Mouse (Mus musculus): ENCODE data around the gene Zcchc18. TPM values are rescaled to one million over a fixed set of nuclear protein-coding genes. Genes with fewer than 3 reads are reported as not detected.
"Not testable (repeated sequence)": the region's sequence is repeated elsewhere in the genome, so short reads cannot be mapped to it uniquely, and the experiment has no call there.

The Zcchc18 gene
- under 1 TPM in 1 of 2 experiments, not detected in 1; 0.10 TPM for total RNA-seq (2021)
- long read RNA-seq, experiment 1: 0 reads
- long read RNA-seq, experiment 2, partial matches to known transcripts: 0 of 2 reads
- long read RNA-seq, experiment 2, other reads (novel, unspliced or antisense): 2 of 2 reads

GRCm38 (mm10) chrX:136992978-136993547 lies at the start of gene Zcchc18:
Gene Zcchc18, plus strand, starts transcription at chrX:136993155.
- intact Hi-C loops (cut with DNase I): no loop called here
- peak; percentile 26 to 40 for DNase-seq

DNA sequence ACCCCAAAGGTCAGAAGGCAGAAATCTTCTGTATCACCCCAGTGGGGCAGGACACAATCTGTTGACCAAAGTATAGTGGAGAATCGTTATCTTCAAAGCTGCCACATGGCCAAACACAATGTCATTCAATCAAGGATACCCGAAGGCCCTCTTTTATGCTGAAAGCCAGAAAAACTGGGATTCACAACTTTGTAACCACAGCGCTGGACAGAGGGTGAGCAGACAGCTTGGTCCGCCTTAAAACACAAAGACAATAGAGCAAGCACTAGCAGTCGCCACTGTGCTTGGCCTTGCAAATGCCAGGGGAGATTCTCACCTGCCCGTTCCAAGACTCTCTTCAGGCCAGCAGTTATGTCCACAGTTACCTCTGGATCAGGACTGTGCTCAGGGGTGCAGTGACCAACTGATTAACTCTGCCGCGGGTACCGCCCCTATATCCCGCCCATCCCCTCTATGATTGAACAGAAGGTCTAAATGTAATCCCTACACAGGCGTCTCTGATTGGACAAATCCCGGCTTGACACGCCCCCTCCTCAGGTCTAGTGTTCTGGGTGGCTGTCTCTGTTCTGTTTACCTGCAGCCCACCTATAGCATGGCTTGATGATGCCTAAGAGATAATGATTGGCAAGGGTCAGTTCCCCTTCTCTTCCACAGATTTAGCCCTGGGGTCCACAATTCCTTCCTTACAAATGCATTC lies 35.2 kb upstream of the Zcchc18 start:
- peak in 1 of 2 experiments; percentile 31 for DNase-seq
- intact Hi-C loops (cut with DNase I): loop anchor here (5.0 kb wide), 1 partner anchor 60 kb away; no protein-coding TSS in a partner anchor

DNA sequence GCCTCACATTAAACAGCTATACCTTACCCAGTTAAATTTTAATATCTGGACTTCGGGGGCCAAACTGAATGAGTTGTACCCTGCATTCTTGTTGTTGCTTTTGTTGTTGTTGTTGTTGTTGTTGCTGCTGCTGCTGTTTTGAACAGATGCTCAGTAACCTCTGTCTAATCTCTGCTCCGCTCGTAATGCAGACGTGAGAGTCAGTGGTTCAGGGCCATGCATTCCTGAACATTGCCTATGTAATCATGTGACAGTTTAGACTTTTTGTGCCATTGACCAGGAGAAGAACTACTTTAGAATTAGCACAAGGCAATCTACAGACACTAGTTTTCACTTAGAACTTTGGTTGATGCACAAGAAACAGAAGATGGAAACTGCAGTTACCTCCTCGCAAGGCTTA lies 34.7 kb upstream of the Zcchc18 start:
- DNase-seq: not testable (repeated sequence)
- intact Hi-C loops (cut with DNase I): loop anchor here (5.0 kb wide), 1 partner anchor 59 kb away; no protein-coding TSS in a partner anchor

DNA sequence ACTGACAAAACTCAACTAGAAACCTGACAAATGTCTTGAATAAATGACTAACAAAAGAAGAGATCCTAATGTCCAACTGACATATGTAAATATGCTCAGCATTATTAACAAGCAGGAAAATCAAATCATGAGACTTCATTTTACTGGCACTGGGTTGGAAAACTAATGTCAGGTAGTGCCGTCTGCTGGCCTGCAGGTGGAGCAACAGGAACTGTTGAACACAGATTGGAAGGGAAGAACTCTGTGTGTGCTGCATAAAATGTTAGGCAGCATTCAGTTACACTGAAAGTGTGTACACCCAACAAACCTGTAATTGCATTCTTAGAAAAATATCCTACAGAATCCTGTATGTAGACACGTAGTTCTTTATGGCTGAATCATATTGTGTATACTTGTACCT lies 33.3 kb upstream of the Zcchc18 start:
- intact Hi-C loops (cut with DNase I): loop anchor here (5.0 kb wide), 1 partner anchor 58 kb away; no protein-coding TSS in a partner anchor
- peak in 1 of 2 experiments; percentile 28 for DNase-seq

DNA sequence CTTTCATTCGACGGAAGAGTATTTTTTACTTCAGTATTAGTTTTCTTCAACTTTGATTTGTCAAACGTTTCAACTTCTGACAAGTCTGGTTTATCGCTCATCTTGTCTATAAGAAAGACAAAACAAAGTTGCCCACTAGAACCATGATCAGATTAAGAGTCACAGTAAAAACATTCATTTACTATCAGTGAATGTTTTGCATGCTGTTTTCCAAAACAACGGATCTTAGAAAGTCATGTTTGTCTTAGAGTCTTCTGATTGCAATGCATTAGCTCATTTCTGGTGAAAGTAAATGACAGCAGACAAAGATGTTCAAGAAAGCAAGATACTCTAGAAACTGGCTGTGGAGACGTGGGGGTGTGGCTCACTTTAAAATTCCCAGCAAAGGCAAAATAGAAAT lies 17.6 kb upstream of the Zcchc18 start, which contains the start of gene Tmsb15b2:
Tmsb15b2 (minus strand) TSS at position 101 of the 400 bp plus-strand sequence.
- intact Hi-C loops (cut with DNase I): loop anchor here (5.0 kb wide), 1 partner anchor 42 kb away; no protein-coding TSS in a partner anchor
- not testable (repeated sequence) for DNase-seq

DNA sequence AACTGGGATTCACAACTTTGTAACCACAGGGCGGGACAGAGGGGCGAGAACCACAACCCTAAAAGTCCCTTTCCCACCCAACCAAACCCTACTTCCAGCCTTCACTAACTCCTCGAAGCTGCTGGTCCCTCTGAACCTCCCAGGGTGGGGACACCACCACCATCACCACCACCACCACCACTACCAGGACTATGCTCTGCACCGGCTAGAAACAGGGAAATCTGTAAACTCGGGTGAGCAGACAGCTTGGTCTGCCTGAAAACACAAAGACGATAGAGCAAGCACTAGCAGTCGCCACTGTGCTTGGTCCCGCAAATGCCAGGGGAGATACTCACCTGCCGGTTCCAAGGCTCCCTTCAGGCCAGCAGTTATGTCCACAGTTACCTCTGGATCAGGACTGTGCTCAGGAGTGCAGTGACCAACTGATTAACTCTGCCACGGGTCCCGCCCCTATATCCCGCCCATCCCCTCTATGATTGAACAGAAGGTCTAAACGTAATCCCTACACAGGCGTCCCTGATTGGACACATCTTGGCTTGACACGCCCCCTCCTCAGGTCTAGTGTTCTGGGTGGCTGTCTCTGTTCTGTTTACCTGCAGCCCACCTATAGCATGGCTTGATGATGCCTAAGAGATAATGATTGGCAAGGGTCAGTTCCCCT lies 16.4 kb upstream of the Zcchc18 start, which contains the start of the genes Tmsb15l and Tmsb15b1:
Tmsb15l (minus strand) TSS at position 446 of the 661 bp plus-strand sequence.
Tmsb15b1 (minus strand) TSS at position 451 of the 661 bp plus-strand sequence.
- intact Hi-C loops (cut with DNase I): loop anchor here (5.0 kb wide), 1 partner anchor 41 kb away; no protein-coding TSS in a partner anchor
- DNase-seq: peak in 1 of 2 experiments; percentile 9

DNA sequence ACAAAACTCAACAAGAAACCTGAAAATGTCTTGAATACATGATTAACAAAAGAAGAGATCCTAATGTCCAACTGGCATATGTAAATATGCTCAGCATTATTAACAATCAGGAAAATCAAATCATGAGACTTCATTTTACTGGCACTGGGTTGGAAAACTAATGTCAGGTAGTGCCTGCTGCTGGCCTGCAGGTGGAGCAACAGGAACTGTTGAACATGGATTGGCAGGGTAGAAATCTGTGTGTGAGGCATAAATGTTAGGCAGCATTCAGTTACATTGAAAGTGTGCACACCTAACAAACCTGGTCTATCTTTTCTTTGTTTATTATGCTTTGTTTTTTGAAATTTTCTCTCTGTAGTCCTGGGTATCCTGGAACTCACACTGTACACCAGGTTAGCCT lies 14.3 kb upstream of the Zcchc18 start:
- no peak for DNase-seq
- intact Hi-C loops (cut with DNase I): loop anchor here (5.0 kb wide), 1 partner anchor 39 kb away; no protein-coding TSS in a partner anchor

DNA sequence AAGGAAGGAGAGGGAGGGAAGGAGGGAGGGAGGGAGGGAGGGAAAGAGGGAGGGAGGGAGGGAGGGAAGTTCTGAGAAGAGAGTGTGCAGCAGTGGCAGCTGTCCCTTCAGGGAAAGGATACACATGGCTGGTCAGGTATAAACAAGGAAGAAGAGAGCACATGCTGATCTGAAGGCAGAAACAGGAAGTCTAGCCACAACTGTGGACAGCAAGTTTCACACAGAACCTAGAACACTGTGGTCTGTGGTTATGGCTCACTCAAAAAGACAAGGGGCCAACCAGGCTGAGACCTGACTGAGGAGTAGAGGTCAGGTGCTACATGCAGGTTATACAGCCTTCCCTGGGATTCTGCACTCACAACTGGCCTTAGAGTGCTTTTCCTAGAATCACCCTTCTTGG lies 6.9 kb upstream of the Zcchc18 start:
- intact Hi-C loops (cut with DNase I): no loop called here
- no peak for DNase-seq

GRCm38 (mm10) chrX:136991274-136991673 lies 1.7 kb upstream of the Zcchc18 start:
- intact Hi-C loops (cut with DNase I): no loop called here
- DNase-seq: no peak

- DNase-seq: no peak
- intact Hi-C loops (cut with DNase I): no loop called here
Observed at GRCm38 (mm10) chrX:136992191-136992965, 577 bp upstream of the Zcchc18 start.

DNA sequence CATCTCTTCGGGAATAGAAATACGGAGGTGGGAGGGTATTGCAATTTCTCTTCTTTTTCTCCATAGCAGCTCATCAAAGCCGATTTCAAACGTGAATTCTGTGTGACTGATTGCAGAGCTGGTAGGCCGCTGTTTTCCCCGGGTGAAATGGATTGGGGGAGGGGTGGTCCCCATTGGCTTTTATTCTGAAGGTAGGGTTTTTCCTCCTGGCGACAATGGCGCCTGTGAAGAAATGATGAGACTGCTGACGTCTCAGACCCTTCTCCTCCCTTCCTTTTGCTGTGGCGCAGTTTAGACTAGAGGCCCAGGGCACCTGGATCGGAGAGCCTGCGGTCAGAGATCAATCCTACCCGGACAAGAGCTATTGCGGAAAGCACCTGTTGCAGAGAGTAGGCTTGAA lies 686 bp downstream of the Zcchc18 start:
- intact Hi-C loops (cut with DNase I): no loop called here
- DNase-seq: no peak

GRCm38 (mm10) chrX:136996256-136996655 lies 3.3 kb downstream of the Zcchc18 start:
- intact Hi-C loops (cut with DNase I): no loop called here
- DNase-seq: no peak

DNA sequence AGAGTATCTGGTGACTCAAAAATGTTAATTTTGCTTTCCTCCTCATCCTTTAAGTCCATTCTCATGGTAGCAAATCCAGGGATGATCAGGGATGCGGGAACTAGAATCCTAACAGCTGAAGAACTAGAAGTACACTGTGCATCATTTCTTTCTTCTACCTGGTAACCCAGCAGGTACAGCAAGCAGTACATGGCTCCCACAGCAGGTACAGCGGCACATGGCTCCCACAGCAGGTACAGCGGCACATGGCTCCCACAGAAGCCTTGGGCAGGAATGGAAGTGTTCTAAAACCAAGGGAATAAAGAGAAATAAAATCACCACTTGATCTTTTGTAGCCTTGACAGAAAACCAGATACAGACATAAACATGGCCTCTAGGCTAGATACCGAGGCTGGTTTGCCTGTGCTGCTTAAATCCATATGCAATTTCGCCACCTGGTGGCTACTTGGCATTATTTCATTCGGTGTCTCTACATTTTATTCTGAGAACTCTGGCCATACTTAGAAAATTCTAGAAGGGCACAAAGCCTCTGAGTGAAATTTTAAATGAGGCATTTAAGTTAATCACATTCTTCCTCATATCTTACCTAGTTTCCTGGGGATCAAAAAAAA lies 22.2 kb downstream of the Zcchc18 start:
- DNase-seq: peak; percentile 15 to 44
- intact Hi-C loops (cut with DNase I): loop anchor here (5.0 to 10.0 kb wide), 3 partner anchors 38 to 390 kb away; partner anchors contain the start of genes Tmsb15b1, Tmsb15b2 and Tmsb15l

- intact Hi-C loops (cut with DNase I): loop anchor here (2.0 to 10.0 kb wide), 4 partner anchors 40 to 393 kb away; partner anchors contain the start of genes Morf4l2, Tmsb15b1, Tmsb15b2 and Tmsb15l
- no peak for DNase-seq
Observed at GRCm38 (mm10) chrX:137017668-137018067, 24.7 kb downstream of the Zcchc18 start.

GRCm38 (mm10) chrX:137019310-137019709 lies 26.4 kb downstream of the Zcchc18 start:
- DNase-seq: peak; percentile 47 to 63
- intact Hi-C loops (cut with DNase I): loop anchor here (2.0 to 10.0 kb wide), 4 partner anchors 42 to 395 kb away; partner anchors contain the start of genes Morf4l2, Tmsb15b1, Tmsb15b2 and Tmsb15l

DNA sequence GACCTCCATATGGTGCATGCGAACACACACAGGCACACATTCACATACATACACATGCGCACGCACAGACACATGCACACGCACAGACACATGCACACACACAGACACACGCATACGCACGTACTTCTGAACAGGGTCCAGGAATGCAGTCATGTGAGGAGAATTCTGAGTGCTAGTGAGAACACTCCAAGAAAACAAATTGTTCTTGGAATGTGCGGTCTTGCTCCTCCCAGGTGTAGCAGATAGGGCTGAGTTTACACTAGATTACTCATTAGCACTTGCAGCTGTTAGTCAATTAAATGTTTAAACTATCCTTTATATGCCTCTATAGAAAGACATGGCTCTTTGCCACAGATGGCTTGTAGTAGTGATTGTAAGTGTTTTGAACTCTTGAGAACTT lies 38.0 kb downstream of the Zcchc18 start:
- intact Hi-C loops (cut with DNase I): no loop called here
- DNase-seq: no peak

DNA sequence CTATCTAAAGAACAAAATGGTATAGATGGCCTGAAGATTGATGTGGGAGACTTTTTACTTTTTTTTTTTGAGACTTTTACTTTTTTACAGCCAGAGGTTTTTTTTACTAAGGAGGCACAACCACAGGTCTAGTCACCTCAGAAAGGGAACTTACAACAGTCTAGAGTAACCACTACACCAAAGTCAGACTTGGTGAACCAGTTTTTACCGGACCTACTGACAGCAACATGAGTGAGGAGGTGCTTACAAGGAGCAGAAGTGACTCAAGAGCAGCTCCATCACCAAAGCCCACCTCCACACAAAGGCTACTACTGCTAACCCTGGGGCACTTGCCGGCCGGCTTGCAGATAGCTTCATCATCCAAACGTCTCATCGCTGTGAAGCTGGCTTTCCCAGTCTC lies 38.8 kb downstream of the Zcchc18 start:
- intact Hi-C loops (cut with DNase I): no loop called here
- no peak for DNase-seq

DNA sequence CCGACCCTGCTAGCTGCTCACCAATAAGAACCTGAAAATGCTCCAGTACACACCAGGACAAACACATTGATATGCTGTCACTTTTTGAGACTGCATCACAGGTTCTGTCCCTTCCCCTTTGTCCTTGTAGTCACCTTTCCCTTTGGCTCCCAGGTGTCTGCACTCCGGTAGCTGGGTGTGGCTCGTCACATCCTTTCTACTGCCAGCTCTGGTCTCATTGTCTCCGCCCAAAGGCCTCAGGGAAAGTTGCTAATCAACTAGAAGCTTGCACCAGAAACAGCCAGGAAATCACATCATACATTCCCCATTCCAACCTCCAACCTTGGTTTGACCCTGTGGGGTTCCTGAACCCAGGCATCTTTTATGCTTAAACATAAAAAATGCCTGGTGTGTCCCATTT lies 41.4 kb downstream of the Zcchc18 start:
- DNase-seq: no peak

DNA sequence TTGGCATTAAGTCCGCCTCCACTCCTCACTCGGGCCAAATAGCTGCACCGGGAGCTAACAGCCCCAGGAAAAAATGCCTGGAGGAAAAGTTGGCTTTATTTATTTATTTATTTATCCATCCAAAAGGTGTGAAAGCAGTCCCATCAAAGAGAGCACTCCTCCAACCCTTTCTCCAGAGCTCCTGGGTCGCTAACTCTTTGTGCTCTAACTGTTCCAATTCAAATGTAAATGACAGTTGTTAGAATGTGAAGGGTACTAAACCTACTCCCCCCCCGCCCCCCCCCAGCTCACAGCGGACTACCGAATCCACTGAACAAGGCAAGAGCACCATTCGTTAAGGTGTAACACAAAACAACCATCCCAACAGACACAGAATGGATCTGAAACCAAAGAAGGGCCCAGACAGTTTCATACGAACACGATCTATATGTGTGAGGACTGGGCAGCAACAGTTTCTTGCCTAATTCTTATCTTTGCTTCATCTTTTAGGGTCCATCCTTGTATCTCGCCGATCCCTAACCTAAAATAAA lies 44.6 kb downstream of the Zcchc18 start:
- DNase-seq: no peak
- intact Hi-C loops (cut with DNase I): no loop called here

More for the DNA sequence above, 41.4 kb downstream of the Zcchc18 start:
- intact Hi-C loops (cut with DNase I): no loop called here

All from heart, postnatal 14 days (tissue).